Mouse (Mus musculus) layer of hippocampus, adult 2 months (tissue): ENCODE measurements around the gene Cbx2. TPM values are rescaled to one million over a fixed set of nuclear protein-coding genes. Genes with fewer than 3 reads are reported as not detected.
A peak's percentile ranks its signal among the peaks of the same experiment; 100 is the strongest.

ENCODE experiments used
- DNase-seq, 2 experiments: peaks; one replicate each; pipeline ENCODE4 v3.0.0; 2022; ENCODE audit warnings: low spot score in 2 of 2
- H3K27ac ChIP-seq: fragments of 200-600 bp; 2 replicates; pipeline ENCODE4 v1.8.1; 2022
- H3K4me3 ChIP-seq: fragments of 200-600 bp; 2 replicates; pipeline ENCODE4 v1.8.1; 2022; ENCODE audit warnings: mild to moderate bottlenecking
- CTCF ChIP-seq: fragments of 200-600 bp; conservative IDR thresholded peaks from 2 replicates; pipeline ENCODE4 v1.8.1; 2022; ENCODE audit warnings: antibody characterized with exemption, mild to moderate bottlenecking, moderate library complexity
- total RNA-seq, 2 experiments: library from RNA; stranded (reverse); gene quantifications; 2 replicates each; pipeline ENCODE4 v1.2.3; 2021

Cbx2 gene
- total RNA-seq, 2 experiments from 2014 or later: 2.9 to 3.1 TPM

DNA sequence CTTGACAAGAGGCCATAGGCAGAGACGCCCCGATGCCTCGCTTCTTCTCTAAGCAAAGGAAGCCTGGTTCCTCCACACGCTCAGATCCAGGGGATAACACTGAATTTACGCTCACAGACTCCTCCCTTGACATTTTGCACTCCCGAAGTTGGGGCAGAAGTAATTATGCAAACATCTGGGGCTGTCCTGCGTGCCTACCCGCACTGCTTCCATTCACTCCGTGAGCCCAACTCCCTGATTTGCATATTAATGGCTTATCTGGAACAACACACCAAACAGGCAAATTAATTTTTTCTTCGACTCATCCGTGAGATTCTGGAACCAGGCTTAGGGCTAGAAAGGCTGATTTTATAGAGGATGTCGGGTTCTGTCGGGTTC, 25.4 kb downstream of the Cbx2 start:
- TF ChIP-seq CTCF: no peak
- no peak overlapping the region for H3K27ac ChIP-seq
- no peak for DNase-seq
- no peak overlapping the region for H3K4me3 ChIP-seq

DNA sequence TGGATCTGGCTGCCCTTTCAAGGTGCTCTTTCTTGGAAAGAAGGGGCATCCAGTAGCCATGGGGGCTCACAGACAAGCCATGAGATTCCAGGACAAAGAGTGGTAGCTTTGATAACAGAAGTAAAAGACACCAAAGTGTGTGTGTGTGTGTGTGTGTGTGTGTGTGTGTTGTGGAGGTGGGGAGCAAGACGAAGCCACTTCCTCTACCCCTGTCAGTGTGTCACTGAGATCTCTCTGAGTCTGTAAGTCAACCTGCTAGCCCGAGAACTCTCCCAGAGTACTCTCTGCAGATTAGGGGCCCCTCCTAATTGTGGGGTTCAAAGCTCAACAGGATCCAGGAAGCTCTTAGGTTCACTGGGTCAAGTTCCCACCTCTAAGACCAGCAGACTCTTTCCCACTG, 27.6 kb downstream of the Cbx2 start:
- Histone ChIP-seq H3K27ac (no peak overlapping the region), H3K4me3 (no peak overlapping the region)
- TF ChIP-seq CTCF: no peak
- no peak for DNase-seq

- no peak for TF ChIP-seq CTCF
- Histone ChIP-seq H3K4me3 (no peak overlapping the region), H3K27ac (no peak overlapping the region)
- no peak for DNase-seq
These were observed 28.7 kb downstream of the Cbx2 start for GRCm38 (mm10) chr11:119051426-119051825.

GRCm38 (mm10) chr11:119051927-119052660, 29.3 kb downstream of the Cbx2 start:
- H3K4me3 ChIP-seq: no peak overlapping the region
- TF ChIP-seq CTCF: peak; percentile 75
- DNase-seq: no peak
- no peak overlapping the region for H3K27ac ChIP-seq

GRCm38 (mm10) chr11:119052661-119053256, 30.0 kb downstream of the Cbx2 start:
- Histone ChIP-seq H3K27ac (peak overlapping the region; percentile 99), H3K4me3 (peak overlapping the region; percentile 48)
- no peak for DNase-seq
- TF ChIP-seq CTCF: no peak

- DNase-seq: peak; percentile 72 to 80
- Histone ChIP-seq H3K27ac (peak overlapping the region; percentile 99), H3K4me3 (peak overlapping the region; percentile 48)
- TF ChIP-seq CTCF: peak; percentile 60
These were observed 30.5 kb downstream of the Cbx2 start for GRCm38 (mm10) chr11:119053257-119053670.

- DNase-seq: no peak
- H3K4me3 ChIP-seq: peak overlapping the region; percentile 48
- no peak for TF ChIP-seq CTCF
- peak overlapping the region; percentile 99 for H3K27ac ChIP-seq
These were observed 31.1 kb downstream of the Cbx2 start for GRCm38 (mm10) chr11:119053738-119054350.

DNA sequence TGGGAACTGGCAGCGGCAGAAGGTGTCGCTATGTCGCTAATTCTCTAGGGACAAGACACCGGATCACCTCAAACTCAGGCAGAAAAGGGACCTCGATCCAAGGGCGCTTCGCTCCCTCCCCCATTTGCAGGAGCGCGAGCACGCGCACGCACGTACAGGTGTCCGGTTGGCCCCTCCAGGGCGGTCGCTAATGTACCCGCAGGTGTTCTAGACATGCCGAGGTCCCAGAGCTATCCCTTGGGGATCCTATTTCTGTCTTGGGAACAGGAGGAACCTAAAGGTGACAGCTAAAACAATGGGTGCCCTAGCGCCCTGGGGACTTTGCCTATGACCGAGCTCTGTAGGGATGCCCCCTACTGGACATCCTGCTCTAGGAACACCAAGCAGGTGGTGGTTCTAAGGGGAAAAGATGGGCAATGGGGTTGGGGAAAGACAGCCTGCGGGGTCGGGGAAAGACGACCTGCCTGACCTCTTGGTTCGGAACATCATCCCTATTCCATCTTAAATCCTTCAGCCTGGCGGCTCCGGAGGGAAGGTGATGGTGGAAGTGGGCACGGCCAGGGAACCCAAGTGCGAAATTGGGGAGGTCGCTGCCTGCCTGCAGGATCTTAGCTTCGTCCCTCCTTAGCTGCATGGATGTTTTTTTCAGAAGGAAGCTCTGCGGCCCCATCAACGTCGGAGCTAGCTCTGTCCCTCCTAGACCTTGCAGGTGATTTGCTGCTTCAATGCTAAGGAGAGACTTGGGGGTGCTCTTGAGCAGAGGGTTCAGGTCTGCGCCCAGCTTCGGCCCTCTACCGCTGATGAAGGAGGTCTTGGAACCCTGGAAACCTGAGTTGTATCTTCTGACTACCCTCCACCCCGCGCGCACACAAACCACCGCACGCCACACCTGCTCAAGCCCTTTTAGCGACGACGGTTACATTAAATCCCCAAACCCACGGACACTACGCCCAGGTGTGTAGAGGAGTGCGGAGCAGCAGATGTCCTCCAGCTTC, 31.9 kb downstream of the Cbx2 start:
- Histone ChIP-seq H3K4me3 (peak overlapping the region; percentile 45), H3K27ac (peak overlapping the region; percentile 99)
- peak; percentile 72 for TF ChIP-seq CTCF
- DNase-seq: no peak

DNA sequence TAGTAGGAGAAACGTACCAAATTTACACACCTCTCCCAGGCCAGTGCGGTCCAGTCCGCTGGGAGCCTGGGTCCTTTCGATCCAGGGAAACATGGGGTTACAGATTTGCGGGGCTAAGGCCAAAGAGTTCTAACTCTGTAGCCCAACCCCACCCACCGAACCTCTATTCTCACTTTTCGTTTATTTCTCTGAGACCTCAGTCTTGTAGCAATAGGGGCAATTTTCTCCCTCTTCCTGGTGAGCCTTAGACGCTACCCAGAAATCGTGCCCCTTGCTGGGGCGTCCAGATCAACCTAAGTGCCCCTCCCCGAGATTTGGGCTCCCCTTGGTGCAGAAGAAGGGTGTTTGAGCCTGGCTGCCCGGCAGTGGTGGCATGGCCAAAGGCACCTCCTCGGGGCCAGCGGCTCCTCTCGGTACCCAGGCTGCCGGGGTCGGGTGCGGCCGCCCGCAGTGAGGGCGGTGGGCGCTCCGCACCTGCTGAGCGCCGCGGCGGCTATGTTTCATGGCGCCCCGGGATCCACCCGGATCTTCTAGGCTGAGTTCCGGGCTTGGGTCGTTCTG, 32.9 kb downstream of the Cbx2 start:
- peak overlapping the region; percentile 99 for H3K27ac ChIP-seq
- H3K4me3 ChIP-seq: peak overlapping the region; percentile 72
- no peak for DNase-seq
- TF ChIP-seq CTCF: no peak

DNA sequence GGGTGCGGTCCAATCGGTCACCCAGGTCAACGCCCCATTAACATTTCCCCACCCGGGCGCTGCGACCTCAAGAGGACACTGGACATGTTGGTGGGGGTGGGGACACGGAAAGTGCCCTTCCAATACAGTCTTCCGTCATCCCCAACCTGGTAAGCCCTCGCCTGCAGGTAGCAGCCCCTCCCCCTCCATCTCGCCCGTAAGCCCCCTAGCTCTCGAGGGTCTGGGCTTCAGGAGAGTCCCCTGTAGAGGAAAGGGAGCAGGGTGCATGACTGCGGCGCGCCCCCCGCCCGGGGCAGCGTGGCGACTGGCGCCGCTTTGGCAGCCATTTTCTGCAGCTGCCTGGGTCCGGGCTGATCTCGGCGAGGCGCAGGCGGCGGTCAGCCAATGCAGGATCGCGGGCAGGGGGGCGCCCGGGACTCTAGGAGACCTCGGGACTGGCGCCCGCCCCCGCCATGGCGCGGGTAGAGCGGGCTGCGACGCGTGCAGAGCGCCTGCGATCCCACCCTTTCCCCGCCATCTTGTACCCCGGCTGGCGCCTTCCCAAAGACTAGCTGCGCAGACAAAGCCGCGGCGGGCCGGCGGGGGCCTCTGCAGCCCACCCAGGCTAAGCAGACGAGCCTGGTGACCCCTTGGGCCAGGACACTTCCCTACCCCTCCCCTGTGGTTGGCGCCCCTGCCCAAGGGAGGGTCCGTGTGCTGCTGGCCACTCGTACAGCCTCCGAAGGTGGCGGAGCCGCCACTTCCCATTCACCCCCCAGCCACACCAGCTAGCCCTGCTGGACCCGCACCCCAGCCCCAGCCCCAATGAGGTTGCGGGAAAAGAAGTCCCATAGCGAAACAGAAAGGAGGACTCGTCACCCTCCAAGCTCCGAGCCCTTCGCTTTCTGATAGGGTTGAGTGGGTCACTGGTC, 33.8 kb downstream of the Cbx2 start:
- peak in 1 of 2 experiments; percentile 49 for DNase-seq
- Histone ChIP-seq H3K4me3 (peak overlapping the region; percentile 72), H3K27ac (peak overlapping the region; percentile 99)
- no peak for TF ChIP-seq CTCF

GRCm38 (mm10) chr11:119057291-119057690, 34.5 kb downstream of the Cbx2 start:
- TF ChIP-seq CTCF: no peak
- peak overlapping the region; percentile 72 for H3K4me3 ChIP-seq
- no peak for DNase-seq
- peak overlapping the region; percentile 99 for H3K27ac ChIP-seq
